Mouse (Mus musculus): ENCODE results near the gene Rfc4. TPM values are rescaled to one million over a fixed set of nuclear protein-coding genes. Genes with fewer than 3 reads are reported as not detected.
"Not testable (repeated sequence)": the region's sequence is repeated elsewhere in the genome, so short reads cannot be mapped to it uniquely, and the experiment has no call there.

Rfc4 gene
- polyA plus RNA-seq, 1 experiment from 2014 or later, result 71.7 TPM

DNA sequence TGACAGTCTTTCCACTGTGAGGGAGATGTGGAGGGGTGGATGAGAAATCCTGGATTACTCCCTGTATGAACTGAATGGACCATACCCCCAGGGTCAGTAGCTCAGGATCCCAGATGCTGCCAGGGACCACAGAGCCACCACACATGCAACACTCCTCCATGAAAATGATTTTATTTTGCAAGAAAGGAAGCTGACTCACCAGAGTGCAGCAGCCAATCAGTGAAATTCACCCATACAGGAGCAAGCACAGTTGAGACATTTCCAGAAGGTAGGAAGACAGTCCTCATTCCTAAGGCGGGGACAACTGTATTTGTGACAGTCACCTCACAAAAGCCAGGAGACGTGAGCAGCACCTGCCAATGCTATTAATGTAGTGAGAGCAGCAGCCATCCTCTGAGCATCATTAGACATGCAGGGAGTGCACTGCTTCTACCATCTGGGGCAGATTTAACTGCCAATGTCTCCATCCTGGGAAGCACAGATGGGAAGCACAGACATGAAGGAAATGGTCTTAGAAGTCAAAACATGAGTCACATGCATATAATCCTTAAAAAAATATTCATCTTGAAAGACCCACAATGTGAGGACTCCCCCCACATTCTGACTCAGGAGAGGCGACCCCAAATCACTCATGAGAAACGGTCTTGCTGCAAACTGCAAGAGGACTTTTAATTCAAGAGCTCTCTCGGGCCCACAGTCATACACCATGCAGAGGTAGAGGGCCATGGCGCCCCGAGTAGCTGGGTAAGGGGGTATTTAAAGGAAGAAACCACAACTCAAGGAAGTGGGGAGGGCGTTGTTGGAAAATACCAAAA, 30.0 kb downstream of the Rfc4 start:
- not testable (repeated sequence) for H3K4me2 ChIP-seq (replicated peaks); H3K9ac ChIP-seq (replicated peaks); H3K4me3 ChIP-seq; H3K9me3 ChIP-seq; H3K27me3 ChIP-seq; H3K36me3 ChIP-seq
- 79% methylated on average over 8 of the region's 8 CpGs for WGBS
- peak overlapping the region; percentile 54 for H3K27ac ChIP-seq (replicated peaks)
- ATAC-seq (replicated peaks), result peak; percentile 79
- H3K4me1 ChIP-seq, result peaks cover 11% of the 10 kb centered on the region

DNA sequence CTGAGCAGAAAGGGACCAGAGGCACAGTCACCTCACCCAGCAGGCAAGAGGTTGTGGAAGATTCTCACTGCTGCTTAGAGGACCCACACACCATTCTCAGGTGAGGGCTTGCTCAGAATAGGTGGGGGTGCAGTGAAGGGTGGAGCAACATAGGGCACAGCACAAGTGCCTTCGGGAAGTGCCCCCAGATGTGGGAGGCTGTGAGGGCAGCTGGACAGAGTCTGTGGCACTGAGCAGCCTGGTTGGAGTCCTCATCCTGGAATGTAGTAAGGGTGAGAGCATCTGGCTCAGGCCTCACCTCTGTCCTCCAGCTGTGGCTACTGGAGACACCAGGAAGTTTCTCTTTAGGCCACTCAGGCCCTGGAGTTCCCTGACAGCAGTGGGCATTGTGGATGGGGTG, 30.7 kb downstream of the Rfc4 start:
- not testable (repeated sequence) for H3K4me3 ChIP-seq; H3K36me3 ChIP-seq; H3K9ac ChIP-seq (replicated peaks); H3K27me3 ChIP-seq; H3K4me2 ChIP-seq (replicated peaks); H3K9me3 ChIP-seq
- Histone ChIP-seq H3K4me1 (peaks cover 11% of the 10 kb centered on the region), H3K27ac (replicated peaks) (peak overlapping the region; percentile 54)
- ATAC-seq (replicated peaks), result peak; percentile 51
- 94% methylated on average over 1 of the region's 1 CpGs for WGBS

DNA sequence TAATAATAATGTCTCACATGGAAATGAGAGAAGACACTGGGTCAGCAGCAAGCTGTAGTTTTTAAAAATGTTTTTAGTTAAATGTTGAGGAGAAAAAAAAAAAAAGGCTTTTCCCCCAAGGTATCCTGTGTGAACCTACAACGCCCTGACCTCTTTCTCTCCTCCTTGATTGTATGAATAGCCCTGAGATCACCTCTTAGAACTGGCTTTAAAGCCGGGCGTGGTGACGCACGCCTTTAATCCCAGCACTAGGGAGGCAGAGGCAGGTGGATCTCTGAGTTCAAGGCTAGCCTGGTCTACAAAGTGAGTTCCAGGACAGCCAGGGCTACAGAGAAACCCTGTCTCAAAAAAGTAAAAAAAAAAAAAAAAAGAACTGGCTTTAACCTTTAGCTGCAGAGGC, 32.0 kb downstream of the Rfc4 start:
- H3K27me3 ChIP-seq, result not testable (repeated sequence)

DNA sequence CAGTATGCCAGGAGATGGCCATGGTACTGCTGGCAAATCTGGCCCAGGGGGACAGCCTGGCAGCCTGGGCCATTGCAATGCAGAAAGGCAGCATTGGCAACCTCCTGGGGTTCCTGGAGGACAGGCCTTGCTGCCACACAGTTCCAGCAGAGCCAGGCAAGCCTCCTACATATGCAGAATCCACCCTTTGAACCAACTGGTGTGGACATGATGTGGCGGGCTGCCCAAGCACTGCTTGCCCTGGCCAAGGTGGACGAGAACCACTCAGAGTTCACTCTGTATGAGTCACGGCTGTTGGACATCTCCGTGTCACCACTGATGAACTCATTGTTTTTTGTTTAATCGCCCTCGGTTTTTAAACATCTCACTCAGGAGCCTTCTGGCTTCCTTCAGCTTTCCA, 33.4 kb downstream of the Rfc4 start:
- WGBS, result 92% methylated on average over 6 of the region's 6 CpGs
- Histone ChIP-seq H3K4me1 (peaks cover 3% of the 10 kb centered on the region; the same call in 1 of the 2 replicates), H3K9me3 (no peaks in the 10 kb centered on the region), H3K27ac (replicated peaks) (no peak overlapping the region), H3K4me2 (replicated peaks) (no peak overlapping the region), H3K4me3 (no peak overlapping the region), H3K9ac (replicated peaks) (no peak overlapping the region), H3K27me3 (no peaks in the 10 kb centered on the region), H3K36me3 (no peaks in the 10 kb centered on the region)
- no peak for ATAC-seq (replicated peaks)

More for the DNA sequence above, 32.0 kb downstream of the Rfc4 start:
- ATAC-seq (replicated peaks); H3K4me2 ChIP-seq (replicated peaks); H3K36me3 ChIP-seq; H3K9me3 ChIP-seq; H3K9ac ChIP-seq (replicated peaks); H3K4me3 ChIP-seq; H3K27ac ChIP-seq (replicated peaks): not testable (repeated sequence)
- 93% methylated on average over 5 of the region's 5 CpGs for WGBS
- peaks cover 11% of the 10 kb centered on the region for H3K4me1 ChIP-seq

DNA sequence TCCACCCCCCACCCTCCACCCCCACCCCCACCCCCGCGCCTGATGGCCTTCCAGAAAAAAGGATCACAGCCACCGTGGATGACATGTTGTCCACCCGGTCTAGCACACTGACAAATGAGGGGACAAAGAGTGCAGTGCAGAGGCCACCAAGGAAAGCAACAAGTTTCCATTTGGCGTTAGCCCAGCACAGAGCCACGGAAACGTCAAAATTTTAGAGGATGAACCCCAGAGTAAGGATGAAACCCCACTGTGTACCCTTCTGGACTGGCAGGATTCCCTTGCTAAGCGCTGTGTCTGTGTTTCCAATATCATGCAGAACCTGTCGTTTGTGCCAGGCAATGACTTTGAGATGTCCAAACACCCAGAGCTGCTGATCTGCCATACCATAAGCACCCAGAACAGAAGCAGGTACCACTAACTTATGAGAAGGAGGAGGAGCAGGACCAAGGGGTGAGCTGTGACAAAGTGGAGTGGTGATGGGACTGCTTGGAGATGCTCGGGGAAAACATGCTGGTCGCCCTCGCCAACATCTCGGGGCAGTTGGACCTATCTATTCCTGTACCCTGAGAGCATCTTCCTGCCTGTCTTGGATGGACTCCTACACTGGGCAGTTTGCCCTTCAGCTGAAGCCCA, 34.1 kb downstream of the Rfc4 start:
- H3K9me3 ChIP-seq, result no peaks in the 10 kb centered on the region
- no peak for ATAC-seq (replicated peaks)
- no peak overlapping the region for H3K4me3 ChIP-seq
- H3K27me3 ChIP-seq, result no peaks in the 10 kb centered on the region
- peaks cover 3% of the 10 kb centered on the region; the same call in 1 of the 2 replicates for H3K4me1 ChIP-seq
- no peaks in the 10 kb centered on the region for H3K36me3 ChIP-seq
- no peak overlapping the region for H3K4me2 ChIP-seq (replicated peaks)
- no peak overlapping the region for H3K9ac ChIP-seq (replicated peaks)
- no peak overlapping the region for H3K27ac ChIP-seq (replicated peaks)
- WGBS, result 84% methylated on average over 13 of the region's 13 CpGs

DNA sequence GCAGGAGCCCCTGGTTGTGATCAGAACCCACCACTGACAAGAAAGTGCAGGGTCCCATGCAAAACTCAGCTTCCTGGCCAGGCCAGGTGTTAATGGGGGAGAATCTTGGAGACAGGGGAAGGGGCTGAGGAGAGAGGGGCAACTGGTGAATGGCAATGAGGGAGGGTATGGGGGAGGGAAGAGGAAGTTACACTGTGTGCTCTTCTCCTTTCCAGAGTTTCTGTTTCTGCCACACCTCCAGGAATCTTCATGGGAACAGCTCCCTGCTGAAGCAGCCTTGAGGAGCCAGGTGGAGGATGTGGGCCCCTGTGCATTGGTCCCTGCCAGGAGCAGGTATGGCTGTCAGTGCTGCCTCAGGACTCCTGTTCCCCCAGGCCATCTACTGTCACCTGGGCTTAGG, 36.2 kb downstream of the Rfc4 start:
- not testable (repeated sequence) for H3K9ac ChIP-seq (replicated peaks); H3K4me3 ChIP-seq; H3K4me1 ChIP-seq; H3K27me3 ChIP-seq; H3K36me3 ChIP-seq; H3K9me3 ChIP-seq; H3K4me2 ChIP-seq (replicated peaks); ATAC-seq (replicated peaks); H3K27ac ChIP-seq (replicated peaks)

DNA sequence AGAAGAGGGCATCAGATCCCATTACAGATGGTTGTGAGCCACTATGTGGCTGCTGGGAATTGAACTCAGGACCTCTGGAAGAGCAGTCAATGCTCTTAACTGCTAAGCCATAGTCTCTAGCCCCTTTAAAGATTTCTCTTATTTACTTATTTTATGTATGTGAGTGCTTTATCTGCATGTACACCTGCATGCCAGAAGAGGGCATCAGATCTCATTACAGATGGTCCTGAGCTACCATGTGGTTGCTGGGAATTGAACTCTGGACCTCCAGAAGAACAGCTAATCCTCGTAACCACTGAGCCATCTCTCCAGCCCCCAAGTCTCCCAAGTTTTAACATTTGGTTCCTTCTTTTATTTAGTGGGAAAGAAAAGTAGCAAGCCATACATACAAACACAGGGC, 39.0 kb downstream of the Rfc4 start:
- H3K27ac ChIP-seq (replicated peaks); H3K9ac ChIP-seq (replicated peaks); ATAC-seq (replicated peaks); H3K36me3 ChIP-seq; H3K4me3 ChIP-seq; H3K4me1 ChIP-seq; H3K9me3 ChIP-seq; H3K4me2 ChIP-seq (replicated peaks); H3K27me3 ChIP-seq: not testable (repeated sequence)
- 76% methylated on average over 1 of the region's 1 CpGs for WGBS

DNA sequence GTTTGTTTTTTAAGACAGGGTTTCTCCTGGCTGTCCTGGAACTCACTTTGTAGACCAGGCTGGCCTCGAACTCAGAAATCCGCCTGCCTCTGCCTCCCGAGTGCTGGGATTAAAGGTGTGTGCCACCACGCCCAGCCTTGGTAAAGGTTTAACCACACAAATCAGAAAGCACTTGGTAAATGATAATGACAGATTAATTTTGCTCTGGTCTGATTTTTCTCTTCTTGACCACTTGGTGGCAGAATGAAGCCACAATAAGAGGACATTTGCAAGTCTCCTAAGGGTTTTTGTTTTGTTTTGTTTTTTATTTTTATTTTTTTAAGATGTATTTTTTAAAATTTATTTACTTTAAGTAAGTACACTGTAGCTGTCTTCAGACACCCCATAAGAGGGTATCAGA, 39.8 kb downstream of the Rfc4 start:
- not testable (repeated sequence) for H3K9me3 ChIP-seq; H3K27ac ChIP-seq (replicated peaks); H3K36me3 ChIP-seq; H3K9ac ChIP-seq (replicated peaks); H3K4me3 ChIP-seq; ATAC-seq (replicated peaks); H3K27me3 ChIP-seq; H3K4me2 ChIP-seq (replicated peaks); H3K4me1 ChIP-seq
- whole genome bisulfite sequencing, result 61% methylated on average over 4 of the region's 4 CpGs

DNA sequence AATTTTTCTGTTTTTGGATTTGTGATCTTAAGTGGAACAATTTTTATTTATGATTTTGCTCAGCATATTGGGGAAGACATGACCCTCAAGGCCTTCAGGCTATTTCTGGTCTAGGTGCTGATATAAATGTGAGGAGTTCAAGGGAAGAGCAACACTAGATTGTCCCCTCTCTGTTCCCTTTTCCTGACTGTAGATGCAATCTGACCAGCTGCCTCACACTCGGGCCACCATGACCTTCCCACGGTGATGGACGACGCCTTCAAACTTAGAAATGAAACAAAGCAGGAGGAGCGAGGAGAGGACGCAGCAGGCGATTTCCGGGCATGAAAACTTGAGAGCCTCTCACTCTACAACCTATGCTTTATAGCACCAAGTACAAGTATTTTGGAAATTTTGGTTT, 40.4 kb downstream of the Rfc4 start:
- not testable (repeated sequence) for H3K4me1 ChIP-seq; H3K27me3 ChIP-seq; H3K27ac ChIP-seq (replicated peaks); H3K4me2 ChIP-seq (replicated peaks); H3K9me3 ChIP-seq; H3K4me3 ChIP-seq; ATAC-seq (replicated peaks); H3K9ac ChIP-seq (replicated peaks); H3K36me3 ChIP-seq
- 82% methylated on average over 8 of the region's 8 CpGs for WGBS

DNA sequence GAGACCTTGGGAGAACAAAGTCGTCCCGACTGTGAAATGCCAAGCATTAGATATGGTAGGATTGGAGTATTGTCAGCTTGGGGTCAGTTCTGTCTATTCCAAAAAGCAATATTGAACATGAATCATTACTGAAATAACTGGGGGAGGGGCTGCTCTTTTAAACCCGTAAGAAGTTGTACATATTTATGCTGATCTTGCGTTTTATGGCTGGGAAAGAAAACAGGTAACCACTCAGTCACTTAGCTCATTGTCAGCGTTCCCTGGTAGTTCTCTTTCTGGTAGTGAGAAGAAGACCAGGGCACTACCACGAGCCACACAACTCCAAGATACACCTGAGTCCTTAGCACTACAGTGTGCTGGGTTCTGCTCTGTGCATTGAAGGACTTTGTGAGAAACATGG, 50.0 kb downstream of the Rfc4 start:
- not testable (repeated sequence) for ATAC-seq (replicated peaks); H3K27me3 ChIP-seq; H3K4me2 ChIP-seq (replicated peaks); H3K27ac ChIP-seq (replicated peaks); H3K9me3 ChIP-seq; H3K9ac ChIP-seq (replicated peaks); H3K4me1 ChIP-seq; H3K36me3 ChIP-seq; H3K4me3 ChIP-seq
- 87% methylated on average over 6 of the region's 6 CpGs for WGBS

All from forebrain, embryonic 15.5 days (tissue).